Mouse (Mus musculus) limb, embryonic 11.5 days (tissue): ENCODE data around the gene Vps53. TPM values are rescaled to one million over a fixed set of nuclear protein-coding genes. Genes with fewer than 3 reads are reported as not detected.

Source experiments
- ATAC-seq: fragments of 200-750 bp; cut with Nextera tagmentation; 2 replicates; pipeline ENCODE4 v1.8.0; 2017; ENCODE audit warnings: low read depth; ENCODE audit not compliant: insufficient number of reproducible peaks, low FRiP score, low TSS enrichment
- DNase-seq: peaks from one replicate; pipeline ENCODE4 v3.0.0-alpha.2; 2015; ENCODE audit warnings: low spot score
- H3K27ac ChIP-seq: fragments of 300-500 bp; sonication (generic); replicated peaks from 2 replicates; pipeline ENCODE4 v1.5.1; 2014; ENCODE audit warnings: low read depth, mild to moderate bottlenecking, low read length
- H3K27me3 ChIP-seq: fragments of 300-500 bp; sonication (generic); 2 replicates; pipeline ENCODE4 v1.6.1; 2014; ENCODE audit warnings: mild to moderate bottlenecking, low read length, mixed read lengths; ENCODE audit not compliant: control insufficient read depth, insufficient read depth
- H3K36me3 ChIP-seq: fragments of 300-500 bp; sonication (generic); 2 replicates; pipeline ENCODE4 v1.6.1; 2014; ENCODE audit warnings: mild to moderate bottlenecking, low read length, moderate library complexity, mixed read lengths; ENCODE audit not compliant: control insufficient read depth, insufficient read depth
- H3K4me1 ChIP-seq: fragments of 300-500 bp; sonication (generic); 2 replicates; pipeline ENCODE4 v1.6.1; 2014; ENCODE audit warnings: low read length, mixed read lengths; ENCODE audit not compliant: control insufficient read depth, insufficient read depth
- H3K4me2 ChIP-seq: fragments of 300-500 bp; sonication (generic); 2 replicates; pipeline ENCODE4 v1.6.1; 2014; ENCODE audit warnings: low read depth, mild to moderate bottlenecking, moderate library complexity; ENCODE audit not compliant: severe bottlenecking
- H3K4me3 ChIP-seq: fragments of 300-500 bp; sonication (generic); 2 replicates; pipeline ENCODE4 v1.5.1; 2014; ENCODE audit warnings: low read depth, low read length
- H3K9ac ChIP-seq: fragments of 300-500 bp; sonication (generic); 2 replicates; pipeline ENCODE4 v1.6.1; 2014; ENCODE audit warnings: mild to moderate bottlenecking, low read length
- H3K9me3 ChIP-seq: fragments of 300-500 bp; sonication (generic); 2 replicates; pipeline ENCODE4 v1.6.1; 2016; ENCODE audit warnings: low read length; ENCODE audit not compliant: control insufficient read depth
- WGBS: fragments of 180-500 bp; shearing (Covaris S2); extraction: QIAGEN DNeasy Blood & Tissue Kit; methylation state at CpG from one replicate; pipeline ENCODE4 v1.1.7; 2014; 5-methylcytosine and 5-hydroxymethylcytosine counted together
- polyA plus RNA-seq: library from polyadenylated mRNA; unstranded; fragments of >200 nt; fragmentation: Nextera tagmentation; extraction: Ambion mirVana; gene quantifications from 2 replicates; pipeline ENCODE4 v1.2.1, GENCODE M21; 2014

Vps53 gene
- polyA plus RNA-seq, 1 experiment from 2014 or later, result 40.4 TPM

- ATAC-seq (no peak), DNase-seq (no peak)
- H3K9me3 ChIP-seq, result no peaks in the 10 kb centered on the region
- H3K36me3 ChIP-seq, result no peaks in the 10 kb centered on the region
- no peak overlapping the region for H3K27ac ChIP-seq
- H3K4me2 ChIP-seq, result no peak overlapping the region
- H3K9ac ChIP-seq, result no peak overlapping the region
- H3K4me3 ChIP-seq, result no peak overlapping the region
- no peaks in the 10 kb centered on the region for H3K27me3 ChIP-seq
- 76% methylated on average over 4 of the region's 4 CpGs for WGBS
- no peaks in the 10 kb centered on the region for H3K4me1 ChIP-seq
Measured at GRCm38 (mm10) chr11:76033836-76034235, 145.6 kb downstream of the Vps53 start.

GRCm38 (mm10) chr11:76033359-76033758 lies 146.1 kb downstream of the Vps53 start:
- 83% methylated on average over 6 of the region's 6 CpGs for WGBS
- ATAC-seq, result no peak

GRCm38 (mm10) chr11:76028072-76028465 lies 151.4 kb downstream of the Vps53 start:
- Histone ChIP-seq H3K9ac (peak overlapping the region; percentile 65), H3K27ac (peak overlapping the region; percentile 48), H3K4me3 (peak overlapping the region; percentile 63), H3K4me2 (peak overlapping the region; percentile 91), H3K36me3 (no peaks in the 10 kb centered on the region), H3K27me3 (no peaks in the 10 kb centered on the region), H3K4me1 (peaks cover 16% of the 10 kb centered on the region; the same call in 1 of the 2 replicates), H3K9me3 (no peaks in the 10 kb centered on the region)
- ATAC-seq, result peak; percentile 48; the same call in 1 of the 2 replicates
- DNase-seq, result peak; percentile 75
- WGBS, result 0% methylated on average over 11 of the region's 14 CpGs

More at GRCm38 (mm10) chr11:76033359-76033758, 146.1 kb downstream of the Vps53 start:
- no peak overlapping the region for H3K4me3 ChIP-seq
- no peak overlapping the region for H3K4me2 ChIP-seq
- no peaks in the 10 kb centered on the region for H3K9me3 ChIP-seq
- H3K4me1 ChIP-seq, result no peaks in the 10 kb centered on the region
- no peak overlapping the region for H3K27ac ChIP-seq
- H3K9ac ChIP-seq, result no peak overlapping the region
- no peaks in the 10 kb centered on the region for H3K36me3 ChIP-seq
- H3K27me3 ChIP-seq, result no peaks in the 10 kb centered on the region
- no peak for DNase-seq

- Histone ChIP-seq H3K9me3 (no peaks in the 10 kb centered on the region), H3K4me2 (peak within 1 kb of the TSS; percentile 91), H3K27ac (peak within 1 kb of the TSS; percentile 48), H3K9ac (peak within 1 kb of the TSS; percentile 65), H3K4me3 (peak within 1 kb of the TSS; percentile 63), H3K36me3 (no peaks in the 10 kb centered on the region), H3K27me3 (no peaks in the 10 kb centered on the region), H3K4me1 (peaks cover 16% of the 10 kb centered on the region; the same call in 1 of the 2 replicates)
- ATAC-seq (peak; percentile 88), DNase-seq (peak; percentile 93)
- under 1% methylated on average over 70 of the region's 112 CpGs for WGBS
Measured at GRCm38 (mm10) chr11:76027139-76028071, 152.0 kb downstream of the Vps53 start, which contains the start of gene Rflnb. TSS of gene Rflnb (minus strand) at chr11:76027782.

- Histone ChIP-seq H3K4me1 (peaks cover 16% of the 10 kb centered on the region; the same call in 1 of the 2 replicates), H3K27me3 (no peaks in the 10 kb centered on the region), H3K9me3 (no peaks in the 10 kb centered on the region), H3K4me3 (peak overlapping the region; percentile 63), H3K27ac (peak overlapping the region; percentile 48; the same call in 1 of the 2 replicates), H3K9ac (peak overlapping the region; percentile 65), H3K36me3 (no peaks in the 10 kb centered on the region), H3K4me2 (peak overlapping the region; percentile 91)
- ATAC-seq (peak; percentile 20; the same call in 1 of the 2 replicates), DNase-seq (no peak)
- 6% methylated on average over 13 of the region's 14 CpGs for WGBS
Measured at GRCm38 (mm10) chr11:76026527-76027138, 152.8 kb downstream of the Vps53 start.

GRCm38 (mm10) chr11:76025080-76025583 lies 154.3 kb downstream of the Vps53 start:
- Histone ChIP-seq H3K27me3 (no peaks in the 10 kb centered on the region), H3K4me2 (peak overlapping the region; percentile 91), H3K27ac (no peak overlapping the region), H3K4me1 (peaks cover 16% of the 10 kb centered on the region; the same call in 1 of the 2 replicates), H3K9me3 (no peaks in the 10 kb centered on the region), H3K4me3 (no peak overlapping the region), H3K36me3 (no peaks in the 10 kb centered on the region), H3K9ac (no peak overlapping the region)
- ATAC-seq (no peak), DNase-seq (no peak)
- 74% methylated on average over 7 of the region's 7 CpGs for WGBS

- Histone ChIP-seq H3K4me1 (peaks cover 4% of the 10 kb centered on the region; the same call in 1 of the 2 replicates), H3K9me3 (no peaks in the 10 kb centered on the region), H3K4me3 (no peak overlapping the region), H3K27ac (no peak overlapping the region), H3K9ac (no peak overlapping the region), H3K27me3 (no peaks in the 10 kb centered on the region), H3K36me3 (no peaks in the 10 kb centered on the region), H3K4me2 (no peak overlapping the region)
- WGBS, result 76% methylated on average over 9 of the region's 9 CpGs
- ATAC-seq (no peak), DNase-seq (no peak)
Measured at GRCm38 (mm10) chr11:76020916-76021315, 158.5 kb downstream of the Vps53 start.

GRCm38 (mm10) chr11:76019879-76020278 lies 159.6 kb downstream of the Vps53 start:
- no peak for DNase-seq
- ATAC-seq, result no peak
- Histone ChIP-seq H3K4me2 (no peak overlapping the region), H3K9ac (no peak overlapping the region), H3K9me3 (no peaks in the 10 kb centered on the region), H3K36me3 (no peaks in the 10 kb centered on the region), H3K4me3 (no peak overlapping the region), H3K27me3 (no peaks in the 10 kb centered on the region), H3K27ac (no peak overlapping the region), H3K4me1 (no peaks in the 10 kb centered on the region)
- 82% methylated on average over 4 of the region's 4 CpGs for WGBS
